Mouse (Mus musculus): Measurements from ENCODE around the gene Lemd2. TPM values are rescaled to one million over a fixed set of nuclear protein-coding genes. Genes with fewer than 3 reads are reported as not detected.

The Lemd2 gene
- polyA plus RNA-seq, 1 experiment from 2014 or later = 12.0 TPM

DNA sequence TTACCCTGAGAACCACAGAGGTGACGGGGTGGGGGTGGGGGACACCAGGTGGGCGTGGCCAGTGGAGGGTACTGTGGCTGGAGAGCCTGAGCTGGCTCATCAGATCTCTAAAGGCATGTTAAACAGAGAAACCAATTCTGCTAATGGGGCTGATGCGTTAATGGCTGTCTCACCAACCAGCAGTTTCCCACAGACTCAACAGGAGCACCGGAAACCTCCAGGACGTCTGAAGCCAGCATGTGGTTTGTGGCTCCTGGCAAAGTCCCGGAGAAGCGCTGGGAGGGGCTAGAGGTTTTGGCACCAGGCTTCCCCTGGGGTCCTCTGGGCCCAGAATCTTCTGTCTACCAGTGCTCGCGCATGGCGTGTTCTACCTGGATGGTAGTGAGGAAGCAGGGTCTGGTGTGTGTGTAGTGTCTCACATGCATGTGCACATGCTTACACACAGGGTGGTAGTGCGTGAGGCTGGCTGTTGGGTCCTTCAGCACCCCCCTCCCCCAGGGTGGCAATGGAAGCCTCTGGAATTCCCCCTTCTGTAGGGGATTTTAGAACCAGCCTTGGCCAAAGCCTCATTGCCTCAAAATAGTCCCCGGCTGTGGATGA is 24.5 kb downstream of the Lemd2 start:
- Histone ChIP-seq H3K4me2 (ENCODE audit: low read depth, low read length) (no peak overlapping the region), H3K4me1 (ENCODE audit: control insufficient read depth, insufficient read depth, low read length) (no peaks in the 10 kb centered on the region; the same call in 1 of the 2 replicates), H3K27ac (replicated peaks; ENCODE audit: low read depth, low read length) (no peak overlapping the region), H3K4me3 (ENCODE audit: low read depth, low read length) (no peak overlapping the region), H3K9ac (replicated peaks; ENCODE audit: low read length) (no peak overlapping the region), H3K27me3 (ENCODE audit: control insufficient read depth, insufficient read depth, low read length) (no peaks in the 10 kb centered on the region), H3K36me3 (replicated peaks; ENCODE audit: control insufficient read depth, insufficient read depth, low read depth, low read length) (no peaks in the 10 kb centered on the region), H3K9me3 (replicated peaks; ENCODE audit: control insufficient read depth, low read length) (no peaks in the 10 kb centered on the region)
- 67% methylated on average over 12 of the region's 12 CpGs for WGBS
- DNase-seq (ENCODE audit: low spot score) (no peak), ATAC-seq (replicated peaks; ENCODE audit: insufficient number of reproducible peaks, low FRiP score, low TSS enrichment, low read depth) (no peak)

DNA sequence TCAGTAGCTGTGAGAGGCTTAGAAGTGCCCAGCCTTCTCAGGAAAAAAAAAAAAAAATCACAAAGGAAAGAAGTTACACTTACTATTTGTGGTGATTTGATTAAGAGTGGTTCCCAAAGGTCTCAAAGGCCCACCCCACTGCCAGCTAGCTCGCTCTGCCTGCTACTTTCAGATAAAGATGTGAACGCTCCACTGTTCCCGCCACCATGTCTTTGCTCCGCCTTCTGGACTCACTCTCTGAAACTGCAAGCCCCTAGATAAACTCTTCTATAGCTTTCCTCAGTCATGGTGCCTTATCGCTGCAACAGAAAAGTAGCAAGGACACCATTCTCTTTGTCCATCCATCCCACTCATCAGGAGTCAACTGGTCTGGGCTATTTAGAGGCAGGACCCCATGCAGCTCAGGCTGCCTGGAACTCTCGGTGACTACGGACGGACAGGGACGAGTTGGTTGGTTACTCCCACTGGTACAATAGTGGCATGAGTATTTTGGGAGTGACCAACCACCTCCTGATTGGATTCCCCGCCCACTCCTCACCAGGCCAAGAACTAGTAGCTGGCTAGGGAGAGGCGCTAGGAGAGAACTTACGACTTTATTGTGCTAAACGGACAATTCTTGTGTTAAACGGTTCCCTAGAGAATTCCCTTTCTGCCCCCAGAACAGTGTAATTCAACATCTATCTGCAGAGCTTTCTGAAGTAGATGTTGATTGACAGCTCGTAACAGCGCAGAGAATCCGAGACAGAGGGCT is 25.7 kb downstream of the Lemd2 start:
- WGBS = 89% methylated on average over 17 of the region's 17 CpGs
- no peaks in the 10 kb centered on the region for H3K27me3 ChIP-seq (ENCODE audit: control insufficient read depth, insufficient read depth, low read length)
- no peak overlapping the region for H3K27ac ChIP-seq (replicated peaks; ENCODE audit: low read depth, low read length)
- no peaks in the 10 kb centered on the region for H3K36me3 ChIP-seq (replicated peaks; ENCODE audit: control insufficient read depth, insufficient read depth, low read depth, low read length)
- H3K4me2 ChIP-seq (ENCODE audit: low read depth, low read length) = no peak overlapping the region
- ATAC-seq (replicated peaks; ENCODE audit: insufficient number of reproducible peaks, low FRiP score, low TSS enrichment, low read depth) (no peak), DNase-seq (ENCODE audit: low spot score) (no peak)
- no peak overlapping the region for H3K9ac ChIP-seq (replicated peaks; ENCODE audit: low read length)
- H3K9me3 ChIP-seq (replicated peaks; ENCODE audit: control insufficient read depth, low read length) = no peaks in the 10 kb centered on the region
- no peaks in the 10 kb centered on the region; the same call in 1 of the 2 replicates for H3K4me1 ChIP-seq (ENCODE audit: control insufficient read depth, insufficient read depth, low read length)
- H3K4me3 ChIP-seq (ENCODE audit: low read depth, low read length) = no peak overlapping the region

DNA sequence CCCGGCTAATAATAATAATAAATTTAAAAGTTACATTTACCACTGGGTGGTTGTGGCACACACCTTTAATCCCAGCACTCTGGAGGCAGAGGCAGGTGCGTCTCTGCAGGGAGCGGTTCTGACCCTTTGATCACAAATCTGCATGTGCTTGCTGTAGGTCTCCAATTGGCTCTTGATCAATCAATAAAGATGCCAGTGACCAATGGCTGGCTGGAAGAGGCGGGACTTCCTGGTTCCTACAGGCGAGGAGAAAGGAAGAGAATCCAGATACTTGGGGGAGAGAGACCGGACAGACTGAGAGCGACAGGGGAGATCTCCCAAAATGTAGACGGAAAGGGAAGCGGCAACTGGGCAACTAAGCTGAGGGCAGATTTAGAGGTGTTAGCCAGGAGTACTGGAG is 26.2 kb downstream of the Lemd2 start:
- no peaks in the 10 kb centered on the region for H3K9me3 ChIP-seq (replicated peaks; ENCODE audit: control insufficient read depth, low read length)
- 91% methylated on average over 9 of the region's 9 CpGs for WGBS
- ATAC-seq (replicated peaks; ENCODE audit: insufficient number of reproducible peaks, low FRiP score, low TSS enrichment, low read depth) (no peak), DNase-seq (ENCODE audit: low spot score) (no peak)
- H3K36me3 ChIP-seq (replicated peaks; ENCODE audit: control insufficient read depth, insufficient read depth, low read depth, low read length) = no peaks in the 10 kb centered on the region
- H3K9ac ChIP-seq (replicated peaks; ENCODE audit: low read length) = no peak overlapping the region
- H3K27ac ChIP-seq (replicated peaks; ENCODE audit: low read depth, low read length) = no peak overlapping the region
- H3K4me2 ChIP-seq (ENCODE audit: low read depth, low read length) = no peak overlapping the region
- no peak overlapping the region for H3K4me3 ChIP-seq (ENCODE audit: low read depth, low read length)
- H3K27me3 ChIP-seq (ENCODE audit: control insufficient read depth, insufficient read depth, low read length) = no peaks in the 10 kb centered on the region
- H3K4me1 ChIP-seq (ENCODE audit: control insufficient read depth, insufficient read depth, low read length) = no peaks in the 10 kb centered on the region; the same call in 1 of the 2 replicates

DNA sequence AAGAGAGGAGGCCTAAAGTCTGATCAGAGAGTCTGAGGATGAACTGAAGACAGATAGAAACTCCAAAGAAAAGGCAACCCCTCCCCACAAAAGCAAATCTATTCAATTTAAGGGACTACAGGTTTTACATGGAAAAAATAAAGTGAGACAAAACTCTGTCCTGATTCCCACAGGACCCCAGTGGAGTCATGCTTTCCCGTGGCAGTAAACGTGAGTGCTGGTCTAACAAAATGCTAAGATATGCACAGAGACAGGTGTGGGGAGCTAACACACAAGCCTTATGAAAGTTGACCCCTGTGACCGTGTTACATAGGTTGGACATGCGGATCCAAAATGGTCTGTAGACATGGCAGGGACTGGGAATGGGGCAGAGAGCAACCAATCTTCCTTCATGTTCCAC is 27.5 kb downstream of the Lemd2 start:
- 91% methylated on average over 4 of the region's 4 CpGs for WGBS
- H3K36me3 ChIP-seq (replicated peaks; ENCODE audit: control insufficient read depth, insufficient read depth, low read depth, low read length) = no peaks in the 10 kb centered on the region
- H3K27ac ChIP-seq (replicated peaks; ENCODE audit: low read depth, low read length) = no peak overlapping the region
- no peak overlapping the region for H3K4me2 ChIP-seq (ENCODE audit: low read depth, low read length)
- ATAC-seq (replicated peaks; ENCODE audit: insufficient number of reproducible peaks, low FRiP score, low TSS enrichment, low read depth) (no peak), DNase-seq (ENCODE audit: low spot score) (no peak)
- H3K4me1 ChIP-seq (ENCODE audit: control insufficient read depth, insufficient read depth, low read length) = no peaks in the 10 kb centered on the region; the same call in 1 of the 2 replicates
- H3K4me3 ChIP-seq (ENCODE audit: low read depth, low read length) = no peak overlapping the region
- H3K9me3 ChIP-seq (replicated peaks; ENCODE audit: control insufficient read depth, low read length) = no peaks in the 10 kb centered on the region
- no peak overlapping the region for H3K9ac ChIP-seq (replicated peaks; ENCODE audit: low read length)
- H3K27me3 ChIP-seq (ENCODE audit: control insufficient read depth, insufficient read depth, low read length) = no peaks in the 10 kb centered on the region

DNA sequence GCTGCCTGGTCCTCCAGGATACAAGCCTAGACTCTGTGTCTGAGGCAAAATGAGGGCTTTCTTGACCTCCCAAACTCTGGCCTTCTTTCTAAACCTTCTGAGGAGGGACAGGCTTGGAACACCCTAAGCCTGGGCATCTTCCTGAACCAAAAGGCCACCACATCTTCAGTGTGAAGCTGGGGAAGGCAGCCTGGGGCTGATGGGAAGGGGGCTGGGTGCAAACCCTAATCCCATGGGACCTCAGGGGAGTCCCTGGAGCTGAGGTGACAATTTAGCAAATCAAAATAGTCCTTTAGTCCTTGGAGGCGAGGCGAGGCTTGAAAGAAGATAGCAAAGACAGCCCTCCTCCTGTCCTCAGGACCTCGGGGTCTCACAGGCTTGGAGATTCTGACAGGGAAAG is 28.0 kb downstream of the Lemd2 start:
- Histone ChIP-seq H3K4me3 (ENCODE audit: low read depth, low read length) (no peak overlapping the region), H3K27ac (replicated peaks; ENCODE audit: low read depth, low read length) (no peak overlapping the region), H3K9ac (replicated peaks; ENCODE audit: low read length) (no peak overlapping the region), H3K4me2 (ENCODE audit: low read depth, low read length) (no peak overlapping the region), H3K4me1 (ENCODE audit: control insufficient read depth, insufficient read depth, low read length) (no peaks in the 10 kb centered on the region; the same call in 1 of the 2 replicates), H3K27me3 (ENCODE audit: control insufficient read depth, insufficient read depth, low read length) (no peaks in the 10 kb centered on the region), H3K9me3 (replicated peaks; ENCODE audit: control insufficient read depth, low read length) (no peaks in the 10 kb centered on the region), H3K36me3 (replicated peaks; ENCODE audit: control insufficient read depth, insufficient read depth, low read depth, low read length) (no peaks in the 10 kb centered on the region)
- DNase-seq (ENCODE audit: low spot score) (no peak), ATAC-seq (replicated peaks; ENCODE audit: insufficient number of reproducible peaks, low FRiP score, low TSS enrichment, low read depth) (no peak)
- 76% methylated on average over 3 of the region's 3 CpGs for WGBS

DNA sequence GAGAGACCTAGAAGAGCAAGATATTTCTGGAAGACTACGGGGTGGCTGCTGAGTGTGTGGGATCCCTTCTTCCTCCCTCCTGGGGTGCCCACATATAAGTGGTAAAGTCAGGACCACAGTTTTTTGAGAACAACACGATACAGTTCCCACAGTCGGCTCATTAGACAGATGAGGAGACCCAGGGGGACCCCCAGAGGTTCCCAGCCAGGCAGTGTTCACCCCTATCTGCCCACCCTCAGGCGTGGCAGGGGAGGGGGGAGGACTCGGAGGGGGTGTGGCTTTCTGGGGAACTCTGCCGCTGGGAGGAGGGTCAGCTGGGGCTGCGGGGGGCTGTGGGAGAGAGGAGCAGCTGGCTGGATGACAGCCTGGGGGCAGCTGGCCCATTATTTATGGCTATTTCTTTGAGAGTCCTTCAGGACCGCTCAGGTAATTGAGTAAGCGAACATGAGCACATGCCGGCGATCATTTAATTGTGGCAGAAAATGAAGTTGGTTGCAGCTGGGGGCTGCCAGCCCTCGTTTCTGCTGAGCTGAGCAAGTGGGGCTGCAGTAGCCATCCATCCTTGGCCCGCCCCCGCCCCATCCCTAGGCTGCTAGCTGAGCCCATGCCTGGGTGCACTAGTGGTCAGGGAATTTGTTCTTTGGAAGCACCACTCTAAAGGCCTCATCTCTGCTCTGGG is 28.9 kb downstream of the Lemd2 start:
- peak; percentile 69 for ATAC-seq (replicated peaks; ENCODE audit: insufficient number of reproducible peaks, low FRiP score, low TSS enrichment, low read depth)
- no peak overlapping the region for H3K27ac ChIP-seq (replicated peaks; ENCODE audit: low read depth, low read length)
- no peaks in the 10 kb centered on the region for H3K9me3 ChIP-seq (replicated peaks; ENCODE audit: control insufficient read depth, low read length)
- peak; percentile 51 for DNase-seq (ENCODE audit: low spot score)
- no peak overlapping the region for H3K4me3 ChIP-seq (ENCODE audit: low read depth, low read length)
- H3K9ac ChIP-seq (replicated peaks; ENCODE audit: low read length) = peak overlapping the region; percentile 38; the same call in 1 of the 2 replicates
- WGBS = 29% methylated on average over 14 of the region's 14 CpGs
- H3K36me3 ChIP-seq (replicated peaks; ENCODE audit: control insufficient read depth, insufficient read depth, low read depth, low read length) = no peaks in the 10 kb centered on the region
- no peak overlapping the region; the same call in 1 of the 2 replicates for H3K4me2 ChIP-seq (ENCODE audit: low read depth, low read length)
- H3K4me1 ChIP-seq (ENCODE audit: control insufficient read depth, insufficient read depth, low read length) = no peaks in the 10 kb centered on the region; the same call in 1 of the 2 replicates
- H3K27me3 ChIP-seq (ENCODE audit: control insufficient read depth, insufficient read depth, low read length) = no peaks in the 10 kb centered on the region

DNA sequence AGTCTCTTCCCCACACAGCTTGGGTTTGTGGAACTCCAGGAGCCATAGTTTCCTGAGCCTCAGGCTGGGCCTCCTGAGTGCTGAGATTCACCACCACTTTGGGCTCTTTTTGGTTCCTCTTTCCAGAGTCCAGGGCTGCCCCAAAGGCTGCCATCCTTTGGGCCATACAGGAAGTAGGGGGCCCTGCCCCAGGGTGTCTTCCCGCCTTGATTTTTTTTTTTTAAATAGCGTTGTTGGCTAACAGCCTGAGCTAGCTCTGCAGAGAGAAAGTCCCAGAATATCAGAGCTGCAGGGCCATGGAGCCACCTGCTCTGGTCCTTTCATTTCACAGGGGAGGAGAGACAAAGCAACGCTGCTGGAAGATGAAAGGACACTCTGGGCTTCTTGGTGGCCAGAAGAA is 30.6 kb downstream of the Lemd2 start:
- H3K9ac ChIP-seq (replicated peaks; ENCODE audit: low read length) = no peak overlapping the region
- H3K27me3 ChIP-seq (ENCODE audit: control insufficient read depth, insufficient read depth, low read length) = no peaks in the 10 kb centered on the region
- no peaks in the 10 kb centered on the region; the same call in 1 of the 2 replicates for H3K4me1 ChIP-seq (ENCODE audit: control insufficient read depth, insufficient read depth, low read length)
- H3K4me3 ChIP-seq (ENCODE audit: low read depth, low read length) = no peak overlapping the region
- no peak for ATAC-seq (replicated peaks; ENCODE audit: insufficient number of reproducible peaks, low FRiP score, low TSS enrichment, low read depth)
- H3K36me3 ChIP-seq (replicated peaks; ENCODE audit: control insufficient read depth, insufficient read depth, low read depth, low read length) = no peaks in the 10 kb centered on the region
- WGBS = 80% methylated on average over 3 of the region's 3 CpGs
- H3K4me2 ChIP-seq (ENCODE audit: low read depth, low read length) = no peak overlapping the region
- H3K9me3 ChIP-seq (replicated peaks; ENCODE audit: control insufficient read depth, low read length) = no peaks in the 10 kb centered on the region
- H3K27ac ChIP-seq (replicated peaks; ENCODE audit: low read depth, low read length) = no peak overlapping the region
- DNase-seq (ENCODE audit: low spot score) = no peak

DNA sequence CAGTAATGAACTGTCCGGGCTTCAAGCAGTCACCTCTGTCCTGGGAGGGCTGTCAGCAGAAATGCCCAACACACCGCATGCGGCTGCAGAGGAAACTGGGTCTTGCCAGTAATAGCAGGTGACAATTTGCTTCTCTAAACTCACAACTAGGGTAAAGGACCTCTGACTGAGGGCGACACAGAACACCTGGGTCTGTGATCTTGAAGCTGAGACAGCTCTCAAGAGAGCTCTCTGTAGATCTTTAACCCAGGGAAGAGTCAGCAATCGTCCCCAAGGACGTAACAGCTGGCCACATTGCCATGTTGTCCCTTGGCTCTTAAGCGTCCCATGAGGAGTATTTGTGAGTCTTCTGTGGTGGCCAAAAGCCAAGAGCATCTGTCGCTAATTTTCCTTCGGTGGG is 31.8 kb downstream of the Lemd2 start:
- Histone ChIP-seq H3K36me3 (replicated peaks; ENCODE audit: control insufficient read depth, insufficient read depth, low read depth, low read length) (no peaks in the 10 kb centered on the region), H3K27ac (replicated peaks; ENCODE audit: low read depth, low read length) (no peak overlapping the region), H3K9ac (replicated peaks; ENCODE audit: low read length) (no peak overlapping the region), H3K4me1 (ENCODE audit: control insufficient read depth, insufficient read depth, low read length) (no peaks in the 10 kb centered on the region; the same call in 1 of the 2 replicates), H3K4me2 (ENCODE audit: low read depth, low read length) (no peak overlapping the region), H3K4me3 (ENCODE audit: low read depth, low read length) (no peak overlapping the region), H3K27me3 (ENCODE audit: control insufficient read depth, insufficient read depth, low read length) (no peaks in the 10 kb centered on the region), H3K9me3 (replicated peaks; ENCODE audit: control insufficient read depth, low read length) (no peaks in the 10 kb centered on the region)
- DNase-seq (ENCODE audit: low spot score) (no peak), ATAC-seq (replicated peaks; ENCODE audit: insufficient number of reproducible peaks, low FRiP score, low TSS enrichment, low read depth) (no peak)
- 82% methylated on average over 9 of the region's 9 CpGs for WGBS

All from embryonic facial prominence, embryonic 11.5 days (tissue).